Comparison of ENCODE assay signal across 17 mouse cellular contexts in the genomic region with DNA sequence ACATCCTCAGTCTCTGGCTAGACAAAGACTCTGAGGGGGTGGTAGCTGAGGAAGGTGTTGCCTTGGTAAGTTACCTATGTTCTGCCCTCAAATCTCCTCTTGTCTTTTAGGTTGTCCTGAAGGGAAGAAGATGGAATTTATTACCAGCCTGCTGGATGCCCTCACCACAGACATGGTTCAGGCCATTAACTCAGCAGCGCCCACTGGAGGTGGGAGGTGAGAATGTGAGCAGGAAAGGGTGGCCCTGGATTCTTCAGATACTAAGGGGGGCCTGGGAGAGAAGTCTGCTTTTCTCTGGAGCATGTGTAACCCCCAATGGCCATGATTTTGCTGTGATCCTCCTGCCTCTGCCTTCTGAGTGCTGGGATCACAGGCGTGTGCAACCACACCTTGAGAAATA.
DNase-seq lines count a peak whose midpoint lies in the region; ATAC-seq and TF ChIP-seq lines count a peak whose summit lies in the region.
"Had no signal": no experiment of that assay in that cellular context is flagged by ENCODE, and none has a peak within 500 bp of the region (broad histone marks: within the 10 kb centered on the region; RNA-seq: fewer than 3 reads in every experiment).

No protein-coding gene starts in this region.

- WGBS in forebrain, postnatal 0 days = 90% methylated on average over 2 of the region's 2 CpGs
- WGBS in forebrain, embryonic 16.5 days = 89% methylated on average over 2 of the region's 2 CpGs
- 57% methylated on average over 2 of the region's 2 CpGs for WGBS in liver, embryonic 14.5 days (ENCODE audit: insufficient replicate concordance)
- WGBS in liver, embryonic 11.5 days = 76% methylated on average over 2 of the region's 2 CpGs

- no peak for TF ChIP-seq EP300 in liver, embryonic 14.5 days (IDR thresholded peaks at IDR 0.05; ENCODE audit: low read depth)

- no peaks in the 10 kb centered on the region for H3K9me3 ChIP-seq in forebrain, postnatal 0 days (ENCODE audit: low read length)
- no peaks in the 10 kb centered on the region for H3K9me3 ChIP-seq in forebrain, embryonic 16.5 days (ENCODE audit: control insufficient read depth, low read length)
- no peaks in the 10 kb centered on the region for H3K9me3 ChIP-seq in liver, embryonic 14.5 days (ENCODE audit: control insufficient read depth, low read length)
- H3K9me3 ChIP-seq in liver, embryonic 11.5 days (ENCODE audit: control insufficient read depth, low read length) = no peaks in the 10 kb centered on the region
- H3K9me3 ChIP-seq: embryonic facial prominence, embryonic 13.5 days; forebrain, embryonic 12.5 days; midbrain, embryonic 15.5 days had no signal

- H3K27ac ChIP-seq in forebrain, postnatal 0 days (ENCODE audit: low read depth, low read length) = no peak overlapping the region
- H3K27ac ChIP-seq in forebrain, embryonic 16.5 days (ENCODE audit: low read length) = no peak overlapping the region
- no peak overlapping the region for H3K27ac ChIP-seq in liver, embryonic 14.5 days
- no peak overlapping the region for H3K27ac ChIP-seq in liver, embryonic 11.5 days (ENCODE audit: low read depth, low read length)
- H3K27ac ChIP-seq: embryonic facial prominence, embryonic 13.5 days; forebrain, embryonic 12.5 days; midbrain, embryonic 15.5 days had no signal

- H3K27me3 ChIP-seq in forebrain, postnatal 0 days (ENCODE audit: insufficient read depth, low read length) = no peaks in the 10 kb centered on the region
- no peaks in the 10 kb centered on the region for H3K27me3 ChIP-seq in forebrain, embryonic 16.5 days (replicated peaks; ENCODE audit: control insufficient read depth, insufficient read depth, low read length)
- H3K27me3 ChIP-seq in liver, embryonic 14.5 days (ENCODE audit: control insufficient read depth, insufficient read depth, low read length) = no peaks in the 10 kb centered on the region
- H3K27me3 ChIP-seq in liver, embryonic 11.5 days (replicated peaks; ENCODE audit: control insufficient read depth, insufficient read depth, low read length) = no peaks in the 10 kb centered on the region
- H3K27me3 ChIP-seq: embryonic facial prominence, embryonic 13.5 days; midbrain, embryonic 15.5 days had no signal

- no peak overlapping the region for H3K9ac ChIP-seq in forebrain, postnatal 0 days
- no peak overlapping the region for H3K9ac ChIP-seq in forebrain, embryonic 16.5 days (replicated peaks; ENCODE audit: low read depth, low read length)
- H3K9ac ChIP-seq in liver, embryonic 14.5 days (replicated peaks) = no peak overlapping the region
- H3K9ac ChIP-seq in liver, embryonic 11.5 days (ENCODE audit: low read depth, low read length) = no peak overlapping the region
- H3K9ac ChIP-seq: embryonic facial prominence, embryonic 13.5 days; forebrain, embryonic 12.5 days; midbrain, embryonic 15.5 days had no signal

- TF ChIP-seq CTCF in forebrain, postnatal 0 days (IDR thresholded peaks at IDR 0.05; ENCODE audit: low read depth) = peak; percentile 42
- TF ChIP-seq CTCF in liver, embryonic 14.5 days (IDR thresholded peaks at IDR 0.05; ENCODE audit: low read depth) = peak; percentile 50

- no peak overlapping the region for H3K4me2 ChIP-seq in forebrain, postnatal 0 days (ENCODE audit: low read depth)
- H3K4me2 ChIP-seq in forebrain, embryonic 16.5 days (ENCODE audit: low read length) = no peak overlapping the region
- no peak overlapping the region for H3K4me2 ChIP-seq in liver, embryonic 14.5 days (ENCODE audit: low read depth)
- no peak overlapping the region for H3K4me2 ChIP-seq in liver, embryonic 11.5 days
- H3K4me2 ChIP-seq: embryonic facial prominence, embryonic 13.5 days; forebrain, embryonic 12.5 days; midbrain, embryonic 15.5 days had no signal

- no peaks in the 10 kb centered on the region for H3K4me1 ChIP-seq in forebrain, postnatal 0 days (ENCODE audit: insufficient read depth)
- H3K4me1 ChIP-seq in forebrain, embryonic 16.5 days (replicated peaks; ENCODE audit: control insufficient read depth, insufficient read depth, low read length) = no peaks in the 10 kb centered on the region; the same call in 1 of the 2 replicates
- H3K4me1 ChIP-seq in liver, embryonic 14.5 days (replicated peaks; ENCODE audit: control insufficient read depth in 2 of 2, insufficient read depth in 2 of 2, low read length in 1 of 2) = no peaks in the 10 kb centered on the region
- H3K4me1 ChIP-seq in liver, embryonic 11.5 days (replicated peaks; ENCODE audit: control insufficient read depth, insufficient read depth, low read length) = no peaks in the 10 kb centered on the region

- H3K4me3 ChIP-seq in forebrain, postnatal 0 days (ENCODE audit: low read depth, low read length) = no peak overlapping the region
- H3K4me3 ChIP-seq in forebrain, embryonic 16.5 days (replicated peaks; ENCODE audit: low read length) = no peak overlapping the region
- H3K4me3 ChIP-seq in liver, embryonic 14.5 days (ENCODE audit: insufficient read depth in 1 of 2, low read depth in 2 of 2, low read length in 2 of 2) = no peak overlapping the region
- H3K4me3 ChIP-seq in liver, embryonic 11.5 days (ENCODE audit: low read depth, low read length) = no peak overlapping the region
- H3K4me3 ChIP-seq: embryonic facial prominence, embryonic 13.5 days; forebrain, embryonic 12.5 days; midbrain, embryonic 15.5 days had no signal

- DNase-seq in forebrain, postnatal 0 days = no peak
- DNase-seq in liver, embryonic 14.5 days (ENCODE audit: low read depth in 3 of 3, low spot score in 3 of 3) = no peak
- no peak for DNase-seq in liver, embryonic 11.5 days (ENCODE audit: low spot score)
- DNase-seq in thymus, postnatal 25 days = peak; percentile 19
- no peak for DNase-seq in thymus, adult 18-20 months
- DNase-seq in cerebellum, postnatal 10 days = no peak
- DNase-seq: adrenal gland, adult 8-10 months; cerebellum, adult 8-10 months; gastrocnemius, postnatal 25 days; left cerebral cortex, postnatal 4 days; lung, postnatal 10 days had no signal

- H3K36me3 ChIP-seq in forebrain, postnatal 0 days (ENCODE audit: insufficient read depth) = no peaks in the 10 kb centered on the region
- H3K36me3 ChIP-seq in forebrain, embryonic 16.5 days (ENCODE audit: control insufficient read depth, insufficient read depth) = no peaks in the 10 kb centered on the region
- H3K36me3 ChIP-seq in liver, embryonic 14.5 days (replicated peaks; ENCODE audit: control insufficient read depth, insufficient read depth, low read depth) = no peaks in the 10 kb centered on the region
- H3K36me3 ChIP-seq in liver, embryonic 11.5 days (ENCODE audit: control insufficient read depth, insufficient read depth, low read length) = no peaks in the 10 kb centered on the region
- H3K36me3 ChIP-seq: embryonic facial prominence, embryonic 13.5 days; forebrain, embryonic 12.5 days; midbrain, embryonic 15.5 days had no signal

- no peak for ATAC-seq in forebrain, postnatal 0 days
- no peak for ATAC-seq in forebrain, embryonic 16.5 days
- ATAC-seq in liver, embryonic 14.5 days (ENCODE audit: insufficient read depth) = no peak
- ATAC-seq in liver, embryonic 11.5 days (replicated peaks; ENCODE audit: low FRiP score) = no peak
- ATAC-seq in cerebellum, adult (ENCODE audit: insufficient number of reproducible peaks, low FRiP score, low TSS enrichment) = no peak
- ATAC-seq: inflammation-experienced regulatory T-cells, adult 6 months; midbrain, embryonic 15.5 days had no signal
